Mouse (Mus musculus): Measurements from ENCODE around the gene Flad1. TPM values are rescaled to one million over a fixed set of nuclear protein-coding genes. Genes with fewer than 3 reads are reported as not detected.
A peak's percentile ranks its signal among the peaks of the same experiment; 100 is the strongest.

Flad1 gene
- polyA plus RNA-seq, 1 experiment from 2014 or later, result 32.7 TPM

GRCm38 (mm10) chr3:89354816-89355511 is 56.7 kb downstream of the Flad1 start:
- Histone ChIP-seq H3K27ac (replicated peaks) (no peak overlapping the region), H3K4me3 (replicated peaks) (no peak overlapping the region), H3K4me2 (no peak overlapping the region), H3K4me1 (peaks cover 12% of the 10 kb centered on the region), H3K36me3 (no peaks in the 10 kb centered on the region), H3K9me3 (replicated peaks) (no peaks in the 10 kb centered on the region), H3K27me3 (replicated peaks) (0 out of 2 replicates have a peak, but pooled peaks cover 3% of the 10 kb centered on the region), H3K9ac (replicated peaks) (no peak overlapping the region)
- no peak for ATAC-seq (ENCODE audit: low FRiP score)
- WGBS, result 20% methylated on average over 5 of the region's 5 CpGs

GRCm38 (mm10) chr3:89351271-89351670 is 60.4 kb downstream of the Flad1 start:
- no peak overlapping the region for H3K4me3 ChIP-seq (replicated peaks)
- 0 out of 2 replicates have a peak, but pooled peaks cover under 1% of the 10 kb centered on the region for H3K36me3 ChIP-seq
- no peaks in the 10 kb centered on the region for H3K9me3 ChIP-seq (replicated peaks)
- WGBS, result 78% methylated on average over 5 of the region's 5 CpGs
- 0 out of 2 replicates have a peak, but pooled peaks cover 5% of the 10 kb centered on the region for H3K27me3 ChIP-seq (replicated peaks)
- ATAC-seq (ENCODE audit: low FRiP score), result no peak
- 0 out of 2 replicates have a peak overlapping the region, but pooled peaks have one; percentile 95 for H3K4me2 ChIP-seq
- no peak overlapping the region for H3K27ac ChIP-seq (replicated peaks)
- no peak overlapping the region for H3K9ac ChIP-seq (replicated peaks)
- H3K4me1 ChIP-seq, result peaks cover 26% of the 10 kb centered on the region

Other genes with a start within 250 kb of the Flad1 start
- 20.2 and 22.5 TPM in 2 replicates for gene Clk2, start 247.1 kb downstream of the Flad1 start, polyA plus RNA-seq (2015; fragmentation: Nextera tagmentation; extraction: Ambion mirVana)
- 163 and 168 TPM in 2 replicates for gene Scamp3, start 234.4 kb downstream of the Flad1 start, polyA plus RNA-seq (2015; fragmentation: Nextera tagmentation; extraction: Ambion mirVana)
- 41.4 and 47.2 TPM in 2 replicates for gene Fam189b, start 228.7 kb downstream of the Flad1 start, polyA plus RNA-seq (2015; fragmentation: Nextera tagmentation; extraction: Ambion mirVana)
- 45.5 and 47.9 TPM in 2 replicates for gene Gba, start 208.9 kb downstream of the Flad1 start, polyA plus RNA-seq (2015; fragmentation: Nextera tagmentation; extraction: Ambion mirVana)
- gene Thbs3, start 196.7 kb downstream of the Flad1 start, polyA plus RNA-seq (2015; fragmentation: Nextera tagmentation; extraction: Ambion mirVana), result 38.6 and 48.2 TPM in 2 replicates
- 159 and 171 TPM in 2 replicates for gene Mtx1, start 184.8 kb downstream of the Flad1 start, polyA plus RNA-seq (2015; fragmentation: Nextera tagmentation; extraction: Ambion mirVana)
- 0.56 and 0.79 TPM in 2 replicates for gene Muc1, start 182.8 kb downstream of the Flad1 start, polyA plus RNA-seq (2015; fragmentation: Nextera tagmentation; extraction: Ambion mirVana)
- 221 and 222 TPM in 2 replicates for gene Krtcap2, start 165.9 kb downstream of the Flad1 start, polyA plus RNA-seq (2015; fragmentation: Nextera tagmentation; extraction: Ambion mirVana)
- 63.0 and 76.6 TPM in 2 replicates for gene Trim46, start 165.6 kb downstream of the Flad1 start, polyA plus RNA-seq (2015; fragmentation: Nextera tagmentation; extraction: Ambion mirVana)
- gene Dpm3, start 152.5 kb downstream of the Flad1 start, polyA plus RNA-seq (2015; fragmentation: Nextera tagmentation; extraction: Ambion mirVana), result 85.0 and 95.8 TPM in 2 replicates
- 40.9 and 49.3 TPM in 2 replicates for gene Slc50a1, start 141.3 kb downstream of the Flad1 start, polyA plus RNA-seq (2015; fragmentation: Nextera tagmentation; extraction: Ambion mirVana)
- 9.7 and 16.5 TPM in 2 replicates for gene Efna1, start 130.7 kb downstream of the Flad1 start, polyA plus RNA-seq (2015; fragmentation: Nextera tagmentation; extraction: Ambion mirVana)
- 95.8 and 107 TPM in 2 replicates for gene Efna3, start 88.9 kb downstream of the Flad1 start, polyA plus RNA-seq (2015; fragmentation: Nextera tagmentation; extraction: Ambion mirVana)
- gene Efna4, start 73.8 kb downstream of the Flad1 start, polyA plus RNA-seq (2015; fragmentation: Nextera tagmentation; extraction: Ambion mirVana), result 3.0 and 5.9 TPM in 2 replicates
- gene Adam15, start 61.9 kb downstream of the Flad1 start, polyA plus RNA-seq (2015; fragmentation: Nextera tagmentation; extraction: Ambion mirVana), result 69.9 and 71.9 TPM in 2 replicates
- 0.18 and 0.26 TPM in 2 replicates for gene Dcst2, start 49.9 kb downstream of the Flad1 start, polyA plus RNA-seq (2015; fragmentation: Nextera tagmentation; extraction: Ambion mirVana)
- 0.86 and 1.2 TPM in 2 replicates for gene Dcst1, start 46.6 kb downstream of the Flad1 start, polyA plus RNA-seq (2015; fragmentation: Nextera tagmentation; extraction: Ambion mirVana)
- gene Zbtb7b, start 17.1 kb downstream of the Flad1 start, polyA plus RNA-seq (2015; fragmentation: Nextera tagmentation; extraction: Ambion mirVana), result 0.73 and 1.5 TPM in 2 replicates
- gene Lenep, start 9.1 kb downstream of the Flad1 start, polyA plus RNA-seq (2015; fragmentation: Nextera tagmentation; extraction: Ambion mirVana), result 0.18 and 2.1 TPM in 2 replicates
- 79.3 and 153 TPM in 2 replicates for gene Cks1b, start 6.5 kb upstream of the Flad1 start, polyA plus RNA-seq (2015; fragmentation: Nextera tagmentation; extraction: Ambion mirVana)
- gene Shc1, start 6.6 kb upstream of the Flad1 start, polyA plus RNA-seq (2015; fragmentation: Nextera tagmentation; extraction: Ambion mirVana), result 22.0 and 35.3 TPM in 2 replicates
- 38.8 and 41.1 TPM in 2 replicates for gene Pygo2, start 18.3 kb upstream of the Flad1 start, polyA plus RNA-seq (2015; fragmentation: Nextera tagmentation; extraction: Ambion mirVana)
- 16.1 and 23.2 TPM in 2 replicates for gene Pbxip1, start 24.8 kb upstream of the Flad1 start, polyA plus RNA-seq (2015; fragmentation: Nextera tagmentation; extraction: Ambion mirVana)
- 123 and 142 TPM in 2 replicates for gene Pmvk, start 42.7 kb upstream of the Flad1 start, polyA plus RNA-seq (2015; fragmentation: Nextera tagmentation; extraction: Ambion mirVana)
- 8.5 and 12.1 TPM in 2 replicates for gene Kcnn3, start 108.3 kb upstream of the Flad1 start, polyA plus RNA-seq (2015; fragmentation: Nextera tagmentation; extraction: Ambion mirVana)